Mouse (Mus musculus): ENCODE measurements around the gene Numa1.
A peak's percentile ranks its signal among the peaks of the same experiment; 100 is the strongest.

The Numa1 gene

DNA sequence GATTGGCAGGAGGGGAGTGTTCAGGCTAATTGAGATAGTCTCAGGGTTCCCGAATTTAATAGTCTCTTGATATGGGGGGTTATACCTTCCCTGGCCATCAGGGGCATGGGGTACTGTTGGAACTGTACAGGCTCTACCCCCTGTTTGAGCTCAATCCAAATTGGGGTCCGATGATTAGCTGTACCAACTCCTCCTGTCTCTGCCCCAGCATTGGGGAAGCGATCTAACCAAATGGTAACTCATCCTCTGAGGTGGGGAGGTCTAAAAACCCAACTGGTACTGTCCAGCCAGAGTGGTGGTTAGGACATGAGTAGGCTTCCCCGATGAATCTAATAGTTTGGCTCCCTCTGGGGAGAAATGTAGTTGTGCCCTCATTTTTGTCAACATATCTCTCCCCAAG is 3.1 kb downstream of the Numa1 start:
- DNase-seq (ENCODE audit: low read depth, low spot score), result no peak

GRCm38 (mm10) chr7:101937569-101937968 is 3.7 kb downstream of the Numa1 start:
- DNase-seq (ENCODE audit: low read depth, low spot score), result no peak

DNA sequence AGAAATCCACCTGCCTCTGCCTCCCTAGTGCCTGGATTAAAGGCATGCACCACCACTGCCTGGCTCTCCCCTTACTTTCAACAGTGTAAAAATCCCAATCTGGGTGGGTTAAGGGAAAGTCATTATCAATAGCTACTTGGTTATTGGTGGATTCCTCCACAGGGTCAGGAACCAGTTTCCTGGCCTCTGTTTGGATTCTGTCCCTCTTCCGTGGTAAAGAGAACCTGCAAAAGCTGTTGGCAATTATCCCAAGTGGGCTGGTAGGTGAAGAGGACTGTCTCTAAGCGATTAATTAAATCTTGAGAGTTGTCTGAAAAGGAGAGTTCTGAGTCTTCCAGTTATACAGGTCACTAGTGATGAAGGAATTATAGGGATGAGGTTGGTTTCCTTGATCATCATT is 4.4 kb downstream of the Numa1 start:
- no peak for DNase-seq (ENCODE audit: low read depth, low spot score)

GRCm38 (mm10) chr7:101939758-101940157 is 5.8 kb downstream of the Numa1 start:
- no peak for DNase-seq (ENCODE audit: low read depth, low spot score)

DNA sequence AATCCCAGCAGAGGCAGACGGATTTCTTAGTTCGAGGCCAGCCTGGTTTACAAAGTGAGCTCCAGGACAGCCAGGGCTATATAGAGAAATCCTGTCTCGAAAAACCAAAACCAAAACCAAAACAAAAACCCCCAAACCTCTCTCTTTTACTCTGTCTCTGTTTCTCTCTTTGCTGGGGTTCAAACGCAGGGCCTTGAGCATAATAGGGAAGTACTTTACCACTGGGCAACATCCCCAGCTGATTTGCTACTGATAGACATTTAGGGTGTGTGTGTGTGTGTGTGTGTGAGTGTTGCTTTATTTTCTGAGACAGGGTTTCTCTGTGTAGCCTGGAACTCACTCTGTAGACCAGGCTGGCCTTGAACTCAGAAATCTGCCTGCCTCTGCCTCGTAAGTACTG is 15.1 kb downstream of the Numa1 start:
- DNase-seq (ENCODE audit: low read depth, low spot score), result peak; percentile 73

DNA sequence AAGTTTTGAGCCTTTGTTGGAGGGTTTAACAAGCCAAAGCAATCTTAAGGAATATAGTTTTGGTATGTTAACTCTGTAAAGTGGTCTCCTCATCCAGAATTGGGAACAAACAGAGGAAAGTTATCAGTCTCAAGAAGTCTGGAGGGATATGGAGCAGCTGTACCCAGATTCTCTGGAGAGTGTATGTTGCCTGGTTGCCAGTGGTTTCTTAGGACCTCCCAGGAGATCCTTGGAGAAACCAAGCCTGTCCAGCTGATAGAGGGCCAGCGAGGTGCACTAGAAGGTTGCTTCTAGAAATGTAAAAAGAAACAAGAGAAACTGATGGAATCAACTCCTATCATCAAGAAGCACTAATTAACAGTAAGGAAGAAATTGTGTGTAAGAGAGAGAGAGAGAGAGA is 17.7 kb downstream of the Numa1 start:
- no peak for DNase-seq (ENCODE audit: low read depth, low spot score)

- DNase-seq (ENCODE audit: low read depth, low spot score), result no peak
Observed at GRCm38 (mm10) chr7:101952098-101952497, 18.2 kb downstream of the Numa1 start.

DNA sequence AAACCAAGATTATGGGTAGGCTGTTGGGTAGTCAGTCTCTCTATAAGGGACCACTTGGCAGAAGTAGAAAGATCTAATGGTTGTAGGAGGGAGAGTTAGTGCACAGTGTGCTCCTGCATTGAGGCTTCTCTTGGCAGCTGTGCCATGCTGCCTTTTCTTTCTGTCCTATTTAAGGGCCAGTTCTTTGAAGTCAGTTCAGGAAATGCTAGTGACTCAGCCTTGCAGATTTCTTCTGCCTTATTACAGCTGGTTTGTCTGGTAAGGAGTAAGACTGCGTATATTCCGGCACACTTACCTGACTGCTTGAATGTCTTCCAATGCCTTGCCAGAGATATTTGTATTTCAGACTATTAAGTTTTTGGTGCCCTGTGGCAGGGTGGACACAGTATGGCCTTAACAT is 20.3 kb downstream of the Numa1 start:
- DNase-seq (ENCODE audit: low read depth, low spot score), result no peak

DNA sequence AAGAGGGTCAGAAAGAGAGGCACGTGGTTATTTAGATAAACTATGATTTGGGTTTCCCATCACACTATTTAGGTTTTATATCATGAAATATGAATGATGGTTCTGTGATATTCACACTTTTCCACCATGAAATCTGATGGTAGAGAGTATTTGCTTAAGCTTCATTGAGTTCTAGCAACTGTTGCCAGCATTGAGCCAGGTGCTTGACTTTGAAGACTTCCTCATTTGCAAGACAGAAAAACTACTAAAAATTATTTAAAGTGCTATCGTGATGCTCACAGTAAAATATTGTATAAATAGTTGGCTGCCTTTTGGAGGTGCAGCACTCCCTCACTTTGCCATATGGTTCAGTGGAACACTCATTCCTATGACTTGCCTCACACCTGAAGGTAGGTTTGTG is 21.4 kb downstream of the Numa1 start:
- DNase-seq (ENCODE audit: low read depth, low spot score), result peak; percentile 59

- DNase-seq (ENCODE audit: low read depth, low spot score), result no peak
Observed at GRCm38 (mm10) chr7:101955862-101956261, 22.0 kb downstream of the Numa1 start.

DNA sequence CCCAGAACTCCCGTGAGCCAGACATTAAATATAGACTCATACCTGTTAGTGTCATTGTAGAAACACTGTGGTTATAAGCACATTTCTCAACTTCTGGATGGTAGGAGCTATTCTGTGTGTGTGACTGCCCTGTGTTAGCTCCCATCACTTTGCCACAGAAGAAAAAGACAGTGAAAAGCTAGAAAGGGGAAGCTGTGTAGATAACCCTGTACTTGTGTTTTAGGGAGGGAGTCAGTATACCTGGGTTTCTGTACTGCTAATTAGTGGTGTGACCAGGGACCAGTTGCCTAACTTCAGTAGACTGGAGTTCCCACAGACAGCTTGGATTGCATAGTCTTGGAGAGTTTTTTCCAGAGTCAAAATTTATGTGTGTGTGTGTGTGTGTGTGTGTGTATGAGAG is 22.6 kb downstream of the Numa1 start:
- DNase-seq (ENCODE audit: low read depth, low spot score), result peak; percentile 40

- DNase-seq (ENCODE audit: low read depth, low spot score), result no peak
Observed at GRCm38 (mm10) chr7:101956911-101957310, 23.0 kb downstream of the Numa1 start.

GRCm38 (mm10) chr7:101962829-101963228 is 28.9 kb downstream of the Numa1 start:
- DNase-seq (ENCODE audit: low read depth, low spot score), result no peak

DNA sequence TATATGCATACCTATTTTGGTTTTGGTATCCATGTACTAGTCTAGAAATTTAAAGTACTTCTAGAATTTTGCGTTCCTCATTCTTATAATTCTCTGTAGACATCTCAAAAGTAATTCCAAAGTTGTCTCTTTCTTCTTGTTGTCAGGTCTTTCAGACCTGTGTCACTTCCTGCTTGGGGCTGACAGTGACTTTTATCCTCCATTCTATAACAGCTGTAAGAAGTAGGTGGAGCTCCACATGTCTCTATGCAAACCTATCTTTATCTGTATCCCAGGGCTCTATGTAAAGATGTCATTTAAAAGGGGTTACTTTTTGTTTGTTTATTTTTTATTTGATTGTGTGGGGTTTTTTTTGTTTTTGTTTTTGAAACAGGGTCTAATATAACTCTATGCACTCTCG is 29.7 kb downstream of the Numa1 start:
- no peak for DNase-seq (ENCODE audit: low read depth, low spot score)

DNA sequence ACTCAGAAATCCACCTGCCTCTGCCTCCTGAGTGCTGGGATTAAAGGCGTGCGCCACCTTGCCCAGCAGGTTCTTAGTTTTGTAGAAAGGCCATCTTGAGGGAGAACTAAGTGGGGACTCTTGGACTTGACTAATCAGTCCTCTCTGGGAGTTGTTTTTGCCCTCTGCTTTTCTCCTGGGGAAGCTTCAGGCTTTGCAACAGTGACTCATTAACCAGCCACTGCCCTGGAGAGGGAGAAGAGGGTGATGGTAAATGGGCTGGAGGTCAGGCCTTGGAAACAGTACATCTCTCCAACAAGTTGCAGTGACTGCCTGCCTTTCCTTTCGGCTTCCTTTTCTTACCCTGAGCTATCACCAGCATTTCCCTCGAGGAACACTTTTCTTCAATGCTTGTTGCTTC is 30.6 kb downstream of the Numa1 start:
- no peak for DNase-seq (ENCODE audit: low read depth, low spot score)

- no peak for DNase-seq (ENCODE audit: low read depth, low spot score)
Observed at GRCm38 (mm10) chr7:101965606-101966005, 31.7 kb downstream of the Numa1 start.

DNA sequence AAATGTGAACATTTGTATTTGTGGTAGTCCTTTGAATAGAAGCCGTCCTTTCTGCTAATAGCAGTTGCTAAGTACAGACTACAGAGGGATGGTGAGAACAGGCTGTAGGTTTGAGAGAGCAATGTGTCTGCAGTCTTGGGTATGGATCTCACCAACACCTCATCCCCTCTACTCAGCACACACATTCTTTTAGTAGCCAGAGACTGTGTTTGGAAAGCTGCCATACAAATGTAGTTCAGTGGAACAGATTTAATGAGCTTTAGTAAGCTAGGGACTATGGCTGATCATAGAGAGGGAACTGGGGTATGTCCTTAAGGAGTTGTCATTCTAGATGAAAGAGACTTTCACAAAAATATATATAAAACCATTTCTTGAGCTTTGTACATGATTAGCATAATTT is 33.3 kb downstream of the Numa1 start:
- no peak for DNase-seq (ENCODE audit: low read depth, low spot score)

- no peak for DNase-seq (ENCODE audit: low read depth, low spot score)
Observed at GRCm38 (mm10) chr7:101968751-101969150, 34.8 kb downstream of the Numa1 start.

GRCm38 (mm10) chr7:101969694-101970428 is 36.0 kb downstream of the Numa1 start:
- peak; percentile 91 for DNase-seq (ENCODE audit: low read depth, low spot score)

DNA sequence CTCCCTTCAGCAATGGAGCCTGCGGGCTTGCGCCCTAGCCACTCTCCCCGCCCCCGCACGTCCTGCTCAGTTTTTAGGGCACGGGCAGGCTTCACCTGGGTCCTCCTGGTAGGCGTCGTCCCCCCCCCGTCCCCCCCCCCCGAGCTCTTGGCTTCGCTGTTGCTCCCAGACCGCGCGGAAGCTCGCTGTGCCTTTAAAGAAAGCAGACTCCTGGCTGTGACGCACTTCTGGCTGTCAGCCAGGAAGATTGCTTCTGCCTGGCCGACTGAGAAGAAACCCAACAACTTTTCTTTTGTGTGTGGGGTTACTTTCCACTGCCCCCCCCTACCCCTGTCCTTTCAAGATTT is 36.5 kb downstream of the Numa1 start:
- peak; percentile 86 for DNase-seq (ENCODE audit: low read depth, low spot score)

- peak; percentile 88 for DNase-seq (ENCODE audit: low read depth, low spot score)
Observed at GRCm38 (mm10) chr7:101970821-101971461, 37.0 kb downstream of the Numa1 start.

GRCm38 (mm10) chr7:101971721-101972120 is 37.8 kb downstream of the Numa1 start:
- DNase-seq (ENCODE audit: low read depth, low spot score), result no peak

- no peak for DNase-seq (ENCODE audit: low read depth, low spot score)
Observed at GRCm38 (mm10) chr7:101973730-101974129, 39.8 kb downstream of the Numa1 start.

GRCm38 (mm10) chr7:101974505-101974904 is 40.6 kb downstream of the Numa1 start:
- no peak for DNase-seq (ENCODE audit: low read depth, low spot score)

All from A20 (cell line).